Mouse (Mus musculus): ENCODE data around the gene Def6.

The Def6 gene

GRCm38 (mm10) chr17:28274739-28275138 lies 67.2 kb downstream of the Def6 start:
- DNase-seq (ENCODE audit: low spot score), result no peak

- DNase-seq (ENCODE audit: low spot score), result no peak
Measured at GRCm38 (mm10) chr17:28277226-28277625, 69.6 kb downstream of the Def6 start.

- DNase-seq (ENCODE audit: low spot score), result no peak
Measured at GRCm38 (mm10) chr17:28277721-28278120, 70.1 kb downstream of the Def6 start.

- DNase-seq (ENCODE audit: low spot score), result no peak
Measured at GRCm38 (mm10) chr17:28278156-28278555, 70.6 kb downstream of the Def6 start.

All from retina, embryonic 14.5 days (tissue).